Mouse (Mus musculus) CH12.LX (cell line): ENCODE data around the gene Timd2. TPM values are rescaled to one million over a fixed set of nuclear protein-coding genes. Genes with fewer than 3 reads are reported as not detected.

Experiments
- DNase-seq: peaks from one replicate; pipeline ENCODE4 v3.0.0-alpha.2; 2013; ENCODE audit errors: extremely low read depth
- H3K27ac ChIP-seq: 2 replicates; pipeline ENCODE4 v1.5.1; 2012; ENCODE audit warnings: low read depth, mild to moderate bottlenecking, control low read depth, moderate library complexity; ENCODE audit not compliant: insufficient read depth
- H3K27me3 ChIP-seq: replicated peaks from 2 replicates; pipeline ENCODE3; 2012; ENCODE audit warnings: inconsistent platforms
- H3K36me3 ChIP-seq, 2 experiments: replicated peaks in 1 of 2; 2 replicates each; pipeline versions ENCODE3 to v1.6.1; 2012; ENCODE audit warnings: inconsistent platforms in 1 of 2, low read length in 1 of 2, mild to moderate bottlenecking in 1 of 2, mixed read lengths in 1 of 2, moderate library complexity in 1 of 2; ENCODE audit not compliant: control insufficient read depth in 1 of 2, insufficient read depth in 1 of 2
- H3K4me1 ChIP-seq, 2 experiments: 2 replicates each; pipeline ENCODE4 v1.6.1; 2012; ENCODE audit warnings: inconsistent platforms in 1 of 2, moderate library complexity in 1 of 2; ENCODE audit not compliant: insufficient read depth in 2 of 2, control insufficient read depth in 1 of 2
- H3K4me2 ChIP-seq: 2 replicates; pipeline ENCODE4 v1.6.1; 2012; ENCODE audit warnings: low read depth, mild to moderate bottlenecking, control low read depth; ENCODE audit not compliant: poor library complexity, insufficient read depth, severe bottlenecking
- H3K4me3 ChIP-seq, 3 experiments: fragments of 150-350 bp in 1 of 3; sonication (generic) in 1 of 3; replicated peaks in 1 of 3; 2 replicates each; pipeline versions ENCODE3 to v1.5.1; 2011 to 2012; ENCODE audit warnings: low read depth in 2 of 3, low read length in 2 of 3, mild to moderate bottlenecking in 2 of 3, moderate library complexity in 2 of 3, control low read depth in 1 of 3, improper control_type of control experiment in 1 of 3, inconsistent platforms in 1 of 3, mixed read lengths in 1 of 3; ENCODE audit not compliant: poor library complexity in 1 of 3
- H3K79me2 ChIP-seq: replicated peaks from 2 replicates; pipeline ENCODE4 v1.6.1; 2012; ENCODE audit warnings: mild to moderate bottlenecking, moderate library complexity; ENCODE audit not compliant: control insufficient read depth, poor library complexity, insufficient read depth, severe bottlenecking; ENCODE audit errors: extremely low read depth
- H3K9ac ChIP-seq: 2 replicates; pipeline ENCODE4 v1.6.1; 2012; ENCODE audit warnings: low read depth, mild to moderate bottlenecking, control low read depth, moderate library complexity; ENCODE audit not compliant: insufficient read depth
- H3K9me3 ChIP-seq: replicated peaks from 2 replicates; pipeline ENCODE3; 2012; ENCODE audit warnings: low read length, inconsistent platforms, mixed read lengths
- CHD2 ChIP-seq: IDR thresholded peaks from 2 replicates; pipeline ENCODE4 v1.6.1; 2011; ENCODE audit warnings: low read length, improper control_type of control experiment
- E2F4 ChIP-seq: IDR thresholded peaks from 2 replicates; pipeline ENCODE4 v1.6.1; 2011; ENCODE audit warnings: low read depth, low read length, improper control_type of control experiment; ENCODE audit not compliant: insufficient replicate concordance
- EP300 ChIP-seq: IDR thresholded peaks from 2 replicates; pipeline ENCODE4 v1.6.1; 2011; ENCODE audit warnings: low read length, improper control_type of control experiment
- HCFC1 ChIP-seq: IDR thresholded peaks from 2 replicates; pipeline ENCODE4 v1.6.1; 2012; ENCODE audit warnings: low read depth, mild to moderate bottlenecking, inconsistent platforms, low read length, improper control_type of control experiment
- IRF4 ChIP-seq: IDR thresholded peaks from 2 replicates; pipeline ENCODE4 v1.6.1; 2014; ENCODE audit warnings: low read depth, mild to moderate bottlenecking, inconsistent platforms, low read length, improper control_type of control experiment
- JUN ChIP-seq: IDR thresholded peaks from 2 replicates; pipeline ENCODE4 v1.6.1; 2011; ENCODE audit warnings: low read depth, mild to moderate bottlenecking, low read length, improper control_type of control experiment, moderate library complexity; ENCODE audit not compliant: insufficient read depth
- JUND ChIP-seq: conservative IDR thresholded peaks from 2 replicates; pipeline ENCODE4 v1.6.1; 2011; ENCODE audit warnings: low read depth, low read length, improper control_type of control experiment
- KAT2A ChIP-seq: IDR thresholded peaks from 2 replicates; pipeline ENCODE4 v1.6.1; 2012; ENCODE audit warnings: low read length, improper control_type of control experiment, inconsistent platforms; ENCODE audit not compliant: insufficient replicate concordance
- MAX ChIP-seq: IDR thresholded peaks from 2 replicates; pipeline ENCODE4 v1.6.1; 2011; ENCODE audit warnings: low read length, improper control_type of control experiment
- NELFE ChIP-seq: IDR thresholded peaks from 2 replicates; pipeline ENCODE4 v1.6.1; 2011; ENCODE audit warnings: low read depth, low read length, improper control_type of control experiment
- NRF1 ChIP-seq: IDR thresholded peaks from 2 replicates; pipeline ENCODE4 v1.6.1; 2014; ENCODE audit warnings: low read depth, mild to moderate bottlenecking, inconsistent platforms, low read length, improper control_type of control experiment, moderate library complexity
- PAX5 ChIP-seq: IDR thresholded peaks from 2 replicates; pipeline ENCODE4 v1.6.1; 2012; ENCODE audit warnings: low read length, inconsistent platforms, mixed read lengths
- POLR2A ChIP-seq: IDR thresholded peaks from 2 replicates; pipeline ENCODE4 v1.6.1; 2011; ENCODE audit warnings: low read depth, mild to moderate bottlenecking, improper control_type of control experiment, low read length
- POLR2AphosphoS2 ChIP-seq: IDR thresholded peaks from 2 replicates; pipeline ENCODE4 v1.6.1; 2011; ENCODE audit warnings: low read depth, low read length, improper control_type of control experiment
- RAD21 ChIP-seq: IDR thresholded peaks from 2 replicates; pipeline ENCODE4 v1.6.1; 2011; ENCODE audit warnings: low read depth, mild to moderate bottlenecking, low read length, improper control_type of control experiment, moderate library complexity
- RCOR1 ChIP-seq: conservative IDR thresholded peaks from 2 replicates; pipeline ENCODE4 v1.6.1; 2012; ENCODE audit warnings: low read depth, mild to moderate bottlenecking, inconsistent platforms, low read length, improper control_type of control experiment
- SMC3 ChIP-seq: IDR thresholded peaks from 2 replicates; pipeline ENCODE4 v1.6.1; 2011; ENCODE audit warnings: low read depth, low read length, improper control_type of control experiment
- TCF12 ChIP-seq: IDR thresholded peaks from 2 replicates; pipeline ENCODE4 v1.6.1; 2014; ENCODE audit warnings: low read depth, mild to moderate bottlenecking, inconsistent platforms, low read length, improper control_type of control experiment
- USF1 ChIP-seq: IDR thresholded peaks from 2 replicates; pipeline ENCODE4 v1.6.1; 2014; ENCODE audit warnings: low read depth, mild to moderate bottlenecking, inconsistent platforms, low read length, improper control_type of control experiment
- USF2 ChIP-seq: conservative IDR thresholded peaks from 2 replicates; pipeline ENCODE4 v1.6.1; 2011; ENCODE audit warnings: low read depth, low read length, improper control_type of control experiment
- ZC3H11A ChIP-seq: IDR thresholded peaks from 2 replicates; pipeline ENCODE4 v1.6.1; 2012; ENCODE audit warnings: low read depth, mild to moderate bottlenecking, inconsistent platforms, low read length, improper control_type of control experiment
- ZKSCAN1 ChIP-seq: IDR thresholded peaks from 2 replicates; pipeline ENCODE4 v1.6.1; 2012; ENCODE audit warnings: low read depth, inconsistent platforms, low read length, improper control_type of control experiment, borderline replicate concordance
- dilution Hi-C: fragments of 300-500 bp; cut with MboI; formaldehyde crosslinking; loops from 2 replicates; pipeline ENCODE4 v1.14.3; 2020; ENCODE audit warnings: low sequenced_read_pairs; ENCODE audit not compliant: extremely low pct_unique_long_range_greater_than_20kb, extremely low pct_ligation_motif_present
- in situ Hi-C: fragments of 300-500 bp; cut with MboI; formaldehyde crosslinking; loops from 3 replicates; pipeline ENCODE4 v1.14.3; 2019; ENCODE audit warnings: low sequenced_read_pairs, low pct_ligation_motif_present, low pct_unique_long_range_greater_than_20kb, mixed read lengths
- polyA plus RNA-seq: library from polyadenylated mRNA; unstranded; fragments of >175 nt; gene quantifications from 2 replicates; pipeline ENCODE4 v1.2.1, GENCODE M21; 2012; ENCODE audit warnings: low read depth; ENCODE audit not compliant: insufficient read length
- total RNA-seq, 2 experiments: library from RNA; depleted of rRNA; stranded (reverse); fragments of 300-350 nt in 1 of 2; fragments of >200 nt in 1 of 2; gene quantifications; 2 replicates each; pipeline ENCODE4 v1.2.3; 2012 to 2014

The Timd2 gene
- total and polyA plus RNA-seq, 3 experiments: 66.3 to 241 (median 119) TPM

DNA sequence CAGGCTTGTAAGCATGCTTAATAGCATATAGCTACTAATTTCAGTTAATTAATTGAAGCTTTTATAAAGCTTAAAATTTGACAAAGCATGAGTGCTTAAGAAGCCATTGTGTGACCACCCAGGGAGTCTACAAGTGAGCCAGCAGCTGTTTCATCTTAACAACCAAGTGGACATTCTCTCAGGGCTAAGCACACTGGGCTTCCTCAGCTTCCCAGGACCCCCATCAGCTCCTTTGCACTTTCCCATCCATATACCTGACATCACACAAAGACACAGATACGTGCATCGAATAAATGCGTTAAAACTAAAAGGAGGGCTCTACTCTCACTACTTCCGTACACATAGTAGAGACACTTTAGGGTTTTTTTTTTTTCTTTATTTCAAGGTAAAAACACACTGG is 47.8 kb upstream of the Timd2 start:
- dilution Hi-C loops: no loop called here

DNA sequence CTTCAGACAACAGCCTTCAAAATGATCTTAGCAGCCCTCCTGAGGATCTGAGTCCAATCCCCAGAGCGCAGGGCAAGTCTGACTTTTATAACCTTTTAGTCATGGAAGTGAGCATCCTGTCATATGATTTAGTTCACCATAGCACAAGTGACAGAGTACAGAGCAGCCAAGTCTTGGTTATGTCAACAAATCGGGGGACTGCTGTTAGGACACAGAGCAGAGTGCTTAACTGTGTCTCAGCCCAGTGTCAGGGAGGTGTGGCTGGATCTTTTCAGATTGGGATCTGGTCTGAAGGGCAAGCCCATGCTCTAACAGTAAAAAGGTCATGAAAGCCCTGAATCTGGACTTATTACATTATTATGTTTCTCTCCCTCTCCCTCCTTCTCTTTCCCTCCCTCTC is 46.8 kb upstream of the Timd2 start:
- H3K4me3 ChIP-seq: no peak overlapping the region
- DNase-seq: no peak
- no peak for TF ChIP-seq E2F4
- no peak for TF ChIP-seq JUN
- TF ChIP-seq IRF4: no peak
- TF ChIP-seq SMC3: no peak
- TF ChIP-seq RAD21: no peak
- TF ChIP-seq EP300: no peak
- no peak for TF ChIP-seq ZKSCAN1
- no peak for TF ChIP-seq NRF1
- TF ChIP-seq HCFC1: no peak
- TF ChIP-seq CHD2: no peak
- TF ChIP-seq RCOR1: no peak
- TF ChIP-seq POLR2A: no peak
- TF ChIP-seq NELFE: no peak
- no peak for TF ChIP-seq ZC3H11A
- no peak for TF ChIP-seq JUND
- no peak for TF ChIP-seq PAX5
- TF ChIP-seq KAT2A: no peak
- no peak for TF ChIP-seq USF2
- TF ChIP-seq, all 38 proteins: peak for 0
- dilution Hi-C loops (no loop called here), in situ Hi-C loops (no loop called here)
- Histone ChIP-seq H3K9ac (no peak overlapping the region), H3K27me3 (no peaks in the 10 kb centered on the region), H3K36me3 (no peaks in the 10 kb centered on the region), H3K9me3 (no peaks in the 10 kb centered on the region), H3K79me2 (no peaks in the 10 kb centered on the region), H3K4me2 (no peak overlapping the region), H3K27ac (no peak overlapping the region), H3K4me1 (peaks cover 0 to 13% of the 10 kb centered on the region in 2 experiments; a peak in 2 of 4 replicates)

More for the DNA sequence above, 47.8 kb upstream of the Timd2 start:
- Histone ChIP-seq H3K4me1 (peaks cover 0 to 8% of the 10 kb centered on the region in 2 experiments; a peak in 1 of 4 replicates), H3K27me3 (no peaks in the 10 kb centered on the region), H3K4me3 (no peak overlapping the region), H3K36me3 (no peaks in the 10 kb centered on the region), H3K9ac (no peak overlapping the region), H3K9me3 (no peaks in the 10 kb centered on the region), H3K4me2 (no peak overlapping the region), H3K27ac (no peak overlapping the region), H3K79me2 (no peaks in the 10 kb centered on the region)
- in situ Hi-C loops: no loop called here
- no peak for DNase-seq
- TF ChIP-seq MAX (no peak), USF1 (no peak), ZC3H11A (no peak), POLR2AphosphoS2 (no peak), TCF12 (no peak)
